Mouse (Mus musculus): Measurements from ENCODE around the gene Ggcx. TPM values are rescaled to one million over a fixed set of nuclear protein-coding genes. Genes with fewer than 3 reads are reported as not detected.

Gene Ggcx
- polyA plus RNA-seq, 1 experiment: 7.6 TPM

DNA sequence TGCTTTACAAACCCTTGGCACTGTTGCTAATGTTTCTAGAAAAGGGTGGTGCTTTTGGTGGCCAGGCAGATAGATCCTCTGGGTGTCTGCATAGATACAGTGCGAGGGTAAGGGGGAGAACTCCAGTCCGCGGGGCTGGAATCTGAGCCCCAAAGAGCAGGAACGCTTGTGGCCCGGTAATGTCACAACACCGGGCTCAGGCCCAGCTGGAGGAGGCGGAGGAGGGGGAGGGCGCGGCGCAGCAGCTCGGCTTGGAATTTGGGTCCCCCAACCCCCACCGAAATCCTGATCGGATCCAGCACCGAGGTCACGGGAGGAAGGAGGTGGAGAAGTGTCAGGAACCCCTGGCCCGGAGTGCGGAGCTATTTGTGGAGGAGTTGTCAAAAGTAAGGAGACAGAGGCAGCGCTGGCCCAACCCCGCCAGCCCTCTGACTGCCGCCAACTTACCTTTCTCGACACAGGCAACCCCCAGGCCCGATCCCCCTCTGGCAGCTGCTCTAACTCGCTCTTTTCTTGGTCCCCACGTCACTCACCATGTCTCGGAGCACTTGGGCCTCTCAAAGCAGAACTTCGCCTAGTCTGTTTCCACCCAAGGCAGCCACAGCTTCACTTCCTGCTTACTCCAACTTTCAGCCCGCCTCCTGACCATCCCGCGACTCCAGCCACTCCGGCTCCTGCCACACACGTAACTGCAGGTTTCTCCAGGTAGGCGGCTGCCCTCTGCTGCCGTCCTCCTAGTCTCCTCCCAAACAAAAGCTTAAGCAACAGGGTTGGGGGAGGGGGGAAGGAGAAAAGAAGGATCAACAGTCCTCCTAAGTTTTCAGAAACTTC, 24.0 kb upstream of the Ggcx start, which contains the start of gene Vamp8:
TSS of gene Vamp8 (minus strand) at position 763 of the 831 bp plus-strand sequence.
- peaks cover 8% of the 10 kb centered on the region for H3K36me3 ChIP-seq (ENCODE audit: control insufficient read depth, insufficient read depth, low read length)
- peak; percentile 65 for TF ChIP-seq POLR2A (IDR thresholded peaks at IDR 0.05; ENCODE audit: low read depth, low read length)
- TF ChIP-seq CTCF (IDR thresholded peaks at IDR 0.05; ENCODE audit: extremely low read depth, insufficient read depth, insufficient read length, insufficient replicate concordance): peak; percentile 4; the same call in 1 of the 2 replicates

DNA sequence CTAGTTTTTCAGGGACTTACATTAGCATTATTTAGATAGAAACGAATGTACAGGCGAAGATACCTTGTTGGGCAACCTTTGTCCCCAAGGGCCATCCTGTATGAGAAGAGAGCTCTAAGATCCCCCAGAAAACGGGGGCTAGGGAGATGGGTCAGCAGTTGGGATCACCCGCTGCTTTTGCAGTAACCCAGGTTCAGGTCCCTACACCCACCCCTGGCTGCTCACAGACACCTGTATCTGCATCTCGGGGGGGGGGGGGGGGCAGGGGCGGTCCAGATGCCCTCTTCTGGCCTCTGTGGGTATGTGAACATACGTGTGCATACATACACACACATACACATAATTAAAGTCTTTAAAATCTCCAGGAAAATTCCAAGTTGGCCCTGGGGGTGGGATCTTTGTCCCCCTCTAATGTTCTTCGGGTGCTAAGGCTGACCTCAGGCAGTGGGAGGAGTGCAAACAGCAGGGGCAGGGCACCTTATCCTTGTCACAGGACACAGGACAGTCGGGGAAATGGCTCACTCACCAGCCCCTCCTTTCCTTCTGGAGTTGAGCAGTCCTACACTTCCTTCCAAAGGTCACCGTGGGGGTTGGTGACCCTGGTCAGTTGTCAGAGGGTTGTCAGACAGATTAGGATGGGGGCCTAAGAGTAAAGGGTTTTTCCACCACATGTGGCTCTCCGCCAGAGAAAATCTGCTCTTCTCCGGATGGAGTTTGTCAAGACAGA, 23.1 kb upstream of the Ggcx start:
- Histone ChIP-seq H3K4me3 (ENCODE audit: extremely low read depth, insufficient read depth, insufficient read length) (no peak overlapping the region), H3K4me1 (ENCODE audit: control insufficient read depth, insufficient read depth, insufficient read length) (peaks cover 16% of the 10 kb centered on the region; the same call in 1 of the 2 replicates), H3K36me3 (ENCODE audit: control insufficient read depth, insufficient read depth, low read length) (peaks cover 6% of the 10 kb centered on the region; the same call in 1 of the 2 replicates), H3K27me3 (ENCODE audit: control insufficient read depth, insufficient read depth, low read length) (no peaks in the 10 kb centered on the region), H3K27ac (ENCODE audit: insufficient read depth, low read length) (peak overlapping the region; percentile 99)
- TF ChIP-seq POLR2A (IDR thresholded peaks at IDR 0.05; ENCODE audit: low read depth, low read length) (no peak), CTCF (IDR thresholded peaks at IDR 0.05; ENCODE audit: extremely low read depth, insufficient read depth, insufficient read length, insufficient replicate concordance) (no peak)
- 36% methylated on average over 12 of the region's 12 CpGs for WGBS
- DNase-seq (ENCODE audit: low read depth in 1 of 2, low spot score in 2 of 2): peak in 1 of 2 experiments; percentile 24

More for the DNA sequence above, 24.0 kb upstream of the Ggcx start, which contains the start of gene Vamp8:
- peak; percentile 38 to 64 for DNase-seq (ENCODE audit: low read depth in 1 of 2, low spot score in 2 of 2)
- 1% methylated on average over 31 of the region's 33 CpGs for WGBS
- Histone ChIP-seq H3K4me1 (ENCODE audit: control insufficient read depth, insufficient read depth, insufficient read length) (peaks cover 16% of the 10 kb centered on the region; the same call in 1 of the 2 replicates), H3K4me3 (ENCODE audit: extremely low read depth, insufficient read depth, insufficient read length) (peak within 1 kb of the TSS; percentile 91), H3K27me3 (ENCODE audit: control insufficient read depth, insufficient read depth, low read length) (no peaks in the 10 kb centered on the region), H3K27ac (ENCODE audit: insufficient read depth, low read length) (peak within 1 kb of the TSS; percentile 99)

GRCm38 (mm10) chr6:72392341-72392740, 21.8 kb upstream of the Ggcx start:
- Histone ChIP-seq H3K27ac (ENCODE audit: insufficient read depth, low read length) (no peak overlapping the region), H3K4me1 (ENCODE audit: control insufficient read depth, insufficient read depth, insufficient read length) (peaks cover 16% of the 10 kb centered on the region; the same call in 1 of the 2 replicates), H3K4me3 (ENCODE audit: extremely low read depth, insufficient read depth, insufficient read length) (no peak overlapping the region), H3K27me3 (ENCODE audit: control insufficient read depth, insufficient read depth, low read length) (no peaks in the 10 kb centered on the region), H3K36me3 (ENCODE audit: control insufficient read depth, insufficient read depth, low read length) (peaks cover 5% of the 10 kb centered on the region; the same call in 1 of the 2 replicates)
- TF ChIP-seq CTCF (IDR thresholded peaks at IDR 0.05; ENCODE audit: extremely low read depth, insufficient read depth, insufficient read length, insufficient replicate concordance): no peak
- TF ChIP-seq POLR2A (IDR thresholded peaks at IDR 0.05; ENCODE audit: low read depth, low read length): no peak
- 86% methylated on average over 5 of the region's 5 CpGs for WGBS
- DNase-seq (ENCODE audit: low read depth in 1 of 2, low spot score in 2 of 2): no peak

DNA sequence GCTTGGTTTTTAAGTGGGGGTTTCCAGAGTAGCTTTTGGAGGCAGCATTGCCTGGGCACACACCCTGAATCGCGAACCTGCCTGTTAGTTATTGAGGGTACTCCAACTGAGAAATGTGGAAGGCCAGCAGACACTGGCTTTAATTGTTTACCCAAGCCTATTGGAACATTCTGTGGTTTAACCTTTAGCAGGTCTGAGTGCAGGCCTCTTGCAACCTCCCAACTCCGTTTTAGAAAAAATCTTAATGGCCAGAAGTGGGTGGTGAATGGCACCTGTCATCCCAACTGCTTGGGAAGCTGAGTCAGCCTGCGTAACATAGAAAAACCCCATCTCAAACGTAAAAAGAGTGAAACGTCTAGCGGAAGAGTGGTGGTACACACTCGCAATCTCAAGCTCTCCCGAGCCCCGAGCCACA, 17.3 kb upstream of the Ggcx start:
- no peak for DNase-seq (ENCODE audit: low read depth in 1 of 2, low spot score in 2 of 2)
- no peak overlapping the region for H3K4me3 ChIP-seq (ENCODE audit: extremely low read depth, insufficient read depth, insufficient read length)
- H3K27ac ChIP-seq (ENCODE audit: insufficient read depth, low read length): no peak overlapping the region
- WGBS: 88% methylated on average over 10 of the region's 10 CpGs
- H3K4me1 ChIP-seq (ENCODE audit: control insufficient read depth, insufficient read depth, insufficient read length): no peaks in the 10 kb centered on the region
- TF ChIP-seq CTCF (IDR thresholded peaks at IDR 0.05; ENCODE audit: extremely low read depth, insufficient read depth, insufficient read length, insufficient replicate concordance): no peak
- no peak for TF ChIP-seq POLR2A (IDR thresholded peaks at IDR 0.05; ENCODE audit: low read depth, low read length)
- H3K36me3 ChIP-seq (ENCODE audit: control insufficient read depth, insufficient read depth, low read length): no peaks in the 10 kb centered on the region
- H3K27me3 ChIP-seq (ENCODE audit: control insufficient read depth, insufficient read depth, low read length): no peaks in the 10 kb centered on the region

DNA sequence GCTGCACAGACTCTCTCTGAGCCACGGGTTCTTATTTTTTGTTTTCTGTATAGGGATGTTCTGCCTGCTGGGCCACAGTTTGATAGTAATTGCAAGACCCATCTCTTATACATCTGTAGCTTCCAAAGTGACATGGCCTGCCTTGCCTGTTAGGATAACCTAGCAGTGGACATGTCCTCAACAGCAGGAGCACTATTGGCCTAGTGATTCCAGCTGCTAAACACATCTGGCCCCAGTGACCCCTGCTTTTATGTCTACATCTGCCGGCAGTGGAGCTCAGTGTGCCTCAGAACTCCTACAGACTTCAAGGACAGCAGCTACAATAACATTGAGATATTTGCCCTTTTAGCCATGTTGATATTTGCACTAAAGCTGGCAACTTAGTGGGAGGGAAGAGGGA, 14.1 kb upstream of the Ggcx start:
- TF ChIP-seq POLR2A (IDR thresholded peaks at IDR 0.05; ENCODE audit: low read depth, low read length): no peak
- TF ChIP-seq CTCF (IDR thresholded peaks at IDR 0.05; ENCODE audit: extremely low read depth, insufficient read depth, insufficient read length, insufficient replicate concordance): no peak
- Histone ChIP-seq H3K27ac (ENCODE audit: insufficient read depth, low read length) (no peak overlapping the region), H3K4me3 (ENCODE audit: extremely low read depth, insufficient read depth, insufficient read length) (no peak overlapping the region), H3K27me3 (ENCODE audit: control insufficient read depth, insufficient read depth, low read length) (no peaks in the 10 kb centered on the region), H3K36me3 (ENCODE audit: control insufficient read depth, insufficient read depth, low read length) (no peaks in the 10 kb centered on the region), H3K4me1 (ENCODE audit: control insufficient read depth, insufficient read depth, insufficient read length) (no peaks in the 10 kb centered on the region)
- DNase-seq (ENCODE audit: low read depth in 1 of 2, low spot score in 2 of 2): no peak
- 87% methylated on average over 2 of the region's 2 CpGs for WGBS

GRCm38 (mm10) chr6:72401875-72402274, 12.2 kb upstream of the Ggcx start:
- Histone ChIP-seq H3K27me3 (ENCODE audit: control insufficient read depth, insufficient read depth, low read length) (no peaks in the 10 kb centered on the region), H3K4me1 (ENCODE audit: control insufficient read depth, insufficient read depth, insufficient read length) (no peaks in the 10 kb centered on the region), H3K36me3 (ENCODE audit: control insufficient read depth, insufficient read depth, low read length) (no peaks in the 10 kb centered on the region), H3K4me3 (ENCODE audit: extremely low read depth, insufficient read depth, insufficient read length) (no peak overlapping the region), H3K27ac (ENCODE audit: insufficient read depth, low read length) (no peak overlapping the region)
- TF ChIP-seq CTCF (IDR thresholded peaks at IDR 0.05; ENCODE audit: extremely low read depth, insufficient read depth, insufficient read length, insufficient replicate concordance) (peak; percentile 62; the same call in 1 of the 2 replicates), POLR2A (IDR thresholded peaks at IDR 0.05; ENCODE audit: low read depth, low read length) (no peak)
- DNase-seq (ENCODE audit: low read depth in 1 of 2, low spot score in 2 of 2): peak; percentile 54 to 73
- WGBS: 16% methylated on average over 7 of the region's 7 CpGs
